In the genomic region with DNA sequence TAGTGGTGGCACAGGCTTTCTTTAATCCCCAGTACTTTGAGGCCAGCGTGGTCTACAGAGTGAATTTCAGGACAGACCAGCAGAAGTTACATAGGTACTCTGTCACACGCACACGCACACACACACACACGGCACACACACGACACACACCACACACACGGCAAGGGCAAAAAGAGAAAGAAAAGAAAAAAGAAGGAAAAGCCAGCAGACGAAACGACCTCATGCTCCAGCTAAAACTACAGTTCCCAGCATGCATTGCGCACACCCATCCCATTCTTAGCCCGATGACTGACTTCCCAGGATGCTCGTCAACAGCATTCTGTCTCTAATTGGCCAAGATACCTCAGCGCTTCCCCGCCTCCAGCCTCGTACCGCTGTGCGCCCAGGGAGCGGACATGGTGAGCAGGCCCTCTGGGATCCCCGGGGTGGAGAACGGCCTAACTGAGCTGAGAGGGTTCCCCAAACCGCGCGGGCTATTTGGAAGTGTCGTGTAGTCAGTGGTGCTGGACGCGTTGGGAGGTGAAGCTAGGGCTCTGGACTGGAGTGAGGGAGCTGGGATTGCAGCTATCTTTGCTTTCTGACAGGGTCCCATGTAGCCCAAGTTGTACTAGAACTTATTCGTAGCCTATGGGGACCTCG, we compare ENCODE assay signal across 7 mouse cellular contexts. TPM values are rescaled to one million over a fixed set of nuclear protein-coding genes. Genes with fewer than 3 reads are reported as not detected.
DNase-seq lines count a peak whose midpoint lies in the region; ATAC-seq lines count a peak whose summit lies in the region.

Tmem161a (plus strand) TSS at position 314 of the 639 bp plus-strand sequence.

- peaks cover 17% of the 10 kb centered on the region for H3K36me3 ChIP-seq in embryonic facial prominence, embryonic 12.5 days
- peaks cover 2% of the 10 kb centered on the region; the same call in 1 of the 2 replicates for H3K36me3 ChIP-seq in limb, embryonic 11.5 days (ENCODE audit: control insufficient read depth, insufficient read depth, low read length)
- peaks cover 6% of the 10 kb centered on the region for H3K36me3 ChIP-seq in midbrain, embryonic 14.5 days (ENCODE audit: control insufficient read depth, insufficient read depth, low read length)

- H3K27me3 ChIP-seq in embryonic facial prominence, embryonic 12.5 days, result no peaks in the 10 kb centered on the region
- no peaks in the 10 kb centered on the region for H3K27me3 ChIP-seq in limb, embryonic 11.5 days (ENCODE audit: control insufficient read depth, insufficient read depth, low read length)
- H3K27me3 ChIP-seq in midbrain, embryonic 14.5 days (ENCODE audit: control insufficient read depth, insufficient read depth, low read length), result no peaks in the 10 kb centered on the region

- ATAC-seq in embryonic facial prominence, embryonic 12.5 days (ENCODE audit: insufficient number of reproducible peaks, insufficient read depth, low FRiP score, low TSS enrichment), result peak; percentile 89
- ATAC-seq in limb, embryonic 11.5 days (ENCODE audit: insufficient number of reproducible peaks, low FRiP score, low TSS enrichment, low read depth), result peak; percentile 93
- peak; percentile 93 for ATAC-seq in midbrain, embryonic 14.5 days (ENCODE audit: low FRiP score, low TSS enrichment)

- DNase-seq in adrenal gland, postnatal 25 days, result peak; percentile 88
- DNase-seq in heart, adult 11 months, result peak; percentile 100
- peak; percentile 91 for DNase-seq in kidney, adult 18-20 months
- DNase-seq in limb, embryonic 11.5 days (ENCODE audit: low spot score), result peak; percentile 91
- DNase-seq in midbrain, embryonic 14.5 days, result peak; percentile 95
- DNase-seq in spleen, adult 18-20 months, result peak; percentile 78 to 80

- WGBS in embryonic facial prominence, embryonic 12.5 days, result 2% methylated on average over 27 of the region's 27 CpGs
- WGBS in limb, embryonic 11.5 days, result 4% methylated on average over 27 of the region's 27 CpGs
- 2% methylated on average over 27 of the region's 27 CpGs for WGBS in midbrain, embryonic 14.5 days

- peak within 1 kb of the TSS; percentile 64 for H3K4me3 ChIP-seq in embryonic facial prominence, embryonic 12.5 days
- peak within 1 kb of the TSS; percentile 71 for H3K4me3 ChIP-seq in limb, embryonic 11.5 days (ENCODE audit: low read depth, low read length)
- H3K4me3 ChIP-seq in midbrain, embryonic 14.5 days (replicated peaks; ENCODE audit: low read depth, low read length), result peak within 1 kb of the TSS; percentile 63

- H3K9me3 ChIP-seq in embryonic facial prominence, embryonic 12.5 days, result no peaks in the 10 kb centered on the region
- no peaks in the 10 kb centered on the region for H3K9me3 ChIP-seq in limb, embryonic 11.5 days (ENCODE audit: control insufficient read depth, low read length)
- no peaks in the 10 kb centered on the region for H3K9me3 ChIP-seq in midbrain, embryonic 14.5 days (ENCODE audit: control insufficient read depth, low read length)

- H3K4me2 ChIP-seq in embryonic facial prominence, embryonic 12.5 days (replicated peaks), result peak within 1 kb of the TSS; percentile 66
- H3K4me2 ChIP-seq in limb, embryonic 11.5 days (ENCODE audit: low read depth, severe bottlenecking), result peak within 1 kb of the TSS; percentile 39
- peak within 1 kb of the TSS; percentile 64 for H3K4me2 ChIP-seq in midbrain, embryonic 14.5 days (ENCODE audit: low read length)

- H3K4me1 ChIP-seq in embryonic facial prominence, embryonic 12.5 days, result peaks cover 12% of the 10 kb centered on the region
- no peaks in the 10 kb centered on the region for H3K4me1 ChIP-seq in limb, embryonic 11.5 days (ENCODE audit: control insufficient read depth, insufficient read depth, low read length)
- H3K4me1 ChIP-seq in midbrain, embryonic 14.5 days (ENCODE audit: control insufficient read depth, insufficient read depth, low read length), result peaks cover 8% of the 10 kb centered on the region; the same call in 1 of the 2 replicates

- H3K9ac ChIP-seq in embryonic facial prominence, embryonic 12.5 days, result peak within 1 kb of the TSS; percentile 78
- H3K9ac ChIP-seq in limb, embryonic 11.5 days (ENCODE audit: low read length), result peak within 1 kb of the TSS; percentile 69
- peak within 1 kb of the TSS; percentile 78 for H3K9ac ChIP-seq in midbrain, embryonic 14.5 days (replicated peaks; ENCODE audit: low read length)

- no peak within 1 kb of the TSS for H3K27ac ChIP-seq in embryonic facial prominence, embryonic 12.5 days
- H3K27ac ChIP-seq in limb, embryonic 11.5 days (replicated peaks; ENCODE audit: low read depth, low read length), result no peak within 1 kb of the TSS
- no peak within 1 kb of the TSS for H3K27ac ChIP-seq in midbrain, embryonic 14.5 days (replicated peaks; ENCODE audit: low read depth, low read length)

RNA-seq across cellular contexts. Expression of gene Tmem161a, which starts in this region (rescaled TPM):
- total RNA-seq in adrenal gland, postnatal 25 days (2021), result 55.6 and 76.6 TPM in 2 replicates
- polyA plus RNA-seq in embryonic facial prominence, embryonic 12.5 days (2016; fragmentation: Nextera tagmentation; extraction: Ambion mirVana), result 65.9 and 72.0 TPM in 2 replicates
- polyA plus RNA-seq in limb, embryonic 11.5 days (2014; fragmentation: Nextera tagmentation; extraction: Ambion mirVana), result 43.5 and 46.9 TPM in 2 replicates
- 31.2 and 40.7 TPM in 2 replicates for polyA plus RNA-seq in midbrain, embryonic 14.5 days (2014; fragmentation: Nextera tagmentation; extraction: Ambion mirVana)
